Mouse (Mus musculus): ENCODE measurements around the gene Tnfrsf13b. TPM values are rescaled to one million over a fixed set of nuclear protein-coding genes. Genes with fewer than 3 reads are reported as not detected.

Gene Tnfrsf13b
- polyA plus RNA-seq, 1 experiment from 2014 or later, result 1.8 TPM

GRCm38 (mm10) chr11:61174821-61175658, 48.5 kb downstream of the Tnfrsf13b start, which contains the start of gene Usp22:
Gene Usp22, minus strand, starts transcription at chr11:61175055.
- no peaks in the 10 kb centered on the region for H3K9me3 ChIP-seq (ENCODE audit: control insufficient read depth)
- H3K27ac ChIP-seq (ENCODE audit: low read depth, low read length), result peak within 1 kb of the TSS; percentile 92
- no peaks in the 10 kb centered on the region for H3K4me1 ChIP-seq (replicated peaks; ENCODE audit: control insufficient read depth, insufficient read depth, low read length)
- peak; percentile 99 for ATAC-seq
- no peaks in the 10 kb centered on the region for H3K27me3 ChIP-seq (replicated peaks; ENCODE audit: control insufficient read depth, insufficient read depth, low read length)
- under 1% methylated on average over 69 of the region's 69 CpGs for WGBS
- peak within 1 kb of the TSS; percentile 83 for H3K9ac ChIP-seq (ENCODE audit: low read depth, low read length)
- H3K4me2 ChIP-seq (replicated peaks; ENCODE audit: low read depth), result peak within 1 kb of the TSS; percentile 94
- H3K36me3 ChIP-seq (ENCODE audit: control insufficient read depth, insufficient read depth), result no peaks in the 10 kb centered on the region
- H3K4me3 ChIP-seq (ENCODE audit: low read depth, low read length), result peak within 1 kb of the TSS; percentile 70
- peak; percentile 41; the same call in 1 of the 2 replicates for TF ChIP-seq CTCF (IDR thresholded peaks at IDR 0.05; ENCODE audit: low read depth)

DNA sequence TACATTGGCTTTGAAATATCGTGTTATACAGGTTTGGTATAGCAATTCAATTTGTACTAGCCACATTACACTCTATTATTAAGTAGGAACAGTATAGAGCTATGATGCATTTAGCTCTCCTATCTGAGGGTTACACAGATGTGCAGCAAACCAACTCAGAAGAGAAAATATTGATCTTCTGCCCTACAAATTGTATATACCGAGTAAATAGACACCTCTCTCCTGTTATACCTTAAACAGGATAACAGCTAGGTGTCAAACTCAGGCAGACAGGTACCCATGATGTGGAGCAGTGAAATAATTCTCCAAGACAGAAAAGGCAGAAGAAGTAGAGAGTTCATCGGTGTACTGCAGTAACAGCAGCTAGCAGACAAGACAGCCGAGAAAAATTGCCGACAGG, 49.2 kb downstream of the Tnfrsf13b start:
- WGBS, result 75% methylated on average over 5 of the region's 5 CpGs
- H3K4me2 ChIP-seq (replicated peaks; ENCODE audit: low read depth), result peak overlapping the region; percentile 59; the same call in 1 of the 2 replicates
- no peak overlapping the region for H3K27ac ChIP-seq (ENCODE audit: low read depth, low read length)
- H3K9ac ChIP-seq (ENCODE audit: low read depth, low read length), result no peak overlapping the region
- H3K4me1 ChIP-seq (replicated peaks; ENCODE audit: control insufficient read depth, insufficient read depth, low read length), result no peaks in the 10 kb centered on the region
- H3K9me3 ChIP-seq (ENCODE audit: control insufficient read depth), result no peaks in the 10 kb centered on the region
- TF ChIP-seq CTCF (IDR thresholded peaks at IDR 0.05; ENCODE audit: low read depth), result no peak
- no peak for ATAC-seq
- H3K36me3 ChIP-seq (ENCODE audit: control insufficient read depth, insufficient read depth), result no peaks in the 10 kb centered on the region
- no peak overlapping the region for H3K4me3 ChIP-seq (ENCODE audit: low read depth, low read length)
- H3K27me3 ChIP-seq (replicated peaks; ENCODE audit: control insufficient read depth, insufficient read depth, low read length), result no peaks in the 10 kb centered on the region

DNA sequence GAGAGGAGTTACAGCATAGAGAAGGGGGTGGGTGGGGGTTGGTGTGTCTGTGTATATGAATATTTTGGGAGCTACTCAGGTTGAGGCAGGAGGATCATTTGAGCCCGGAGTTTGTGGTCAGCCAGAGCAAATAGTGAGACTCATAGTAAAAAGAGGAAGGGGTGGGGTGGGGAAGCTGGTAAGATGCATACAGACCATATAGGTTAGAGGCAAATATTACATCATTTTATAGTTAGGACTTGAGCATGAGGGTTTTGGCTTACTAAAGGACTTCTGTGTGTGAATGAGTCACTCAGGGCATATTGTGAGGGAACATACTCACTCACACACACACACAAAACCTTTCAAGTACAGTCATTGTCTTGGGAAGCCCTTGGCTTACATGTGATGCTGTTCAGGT, 49.8 kb downstream of the Tnfrsf13b start:
- WGBS, result 82% methylated on average over 1 of the region's 1 CpGs
- no peak for TF ChIP-seq CTCF (IDR thresholded peaks at IDR 0.05; ENCODE audit: low read depth)

DNA sequence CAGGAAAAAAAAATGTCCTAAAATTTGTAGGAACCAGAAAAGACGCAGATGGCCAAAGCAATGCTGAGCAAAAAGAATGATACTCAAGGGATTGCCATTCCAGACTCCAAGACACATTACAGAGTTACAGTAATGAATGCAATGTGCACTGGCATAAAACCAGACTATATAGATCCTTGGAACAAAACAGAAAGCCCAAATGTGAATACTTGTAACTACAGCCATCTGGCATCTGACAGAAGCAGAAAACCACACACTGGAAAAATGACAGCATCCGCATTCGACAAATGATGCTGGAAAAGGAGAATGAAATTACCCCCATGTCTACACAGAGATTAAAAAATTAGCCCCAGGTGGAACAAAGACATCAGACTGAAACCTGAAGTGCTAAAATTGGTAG, 53.8 kb downstream of the Tnfrsf13b start:
- no peak for ATAC-seq
- Histone ChIP-seq H3K27ac (ENCODE audit: low read depth, low read length) (no peak overlapping the region), H3K4me3 (ENCODE audit: low read depth, low read length) (no peak overlapping the region), H3K27me3 (replicated peaks; ENCODE audit: control insufficient read depth, insufficient read depth, low read length) (no peaks in the 10 kb centered on the region), H3K4me1 (replicated peaks; ENCODE audit: control insufficient read depth, insufficient read depth, low read length) (no peaks in the 10 kb centered on the region), H3K9ac (ENCODE audit: low read depth, low read length) (no peak overlapping the region), H3K4me2 (replicated peaks; ENCODE audit: low read depth) (no peak overlapping the region), H3K9me3 (ENCODE audit: control insufficient read depth) (no peaks in the 10 kb centered on the region), H3K36me3 (ENCODE audit: control insufficient read depth, insufficient read depth) (no peaks in the 10 kb centered on the region)
- WGBS, result 90% methylated on average over 3 of the region's 3 CpGs
- no peak for TF ChIP-seq CTCF (IDR thresholded peaks at IDR 0.05; ENCODE audit: low read depth)

More for the DNA sequence above, 49.8 kb downstream of the Tnfrsf13b start:
- Histone ChIP-seq H3K36me3 (ENCODE audit: control insufficient read depth, insufficient read depth) (no peaks in the 10 kb centered on the region), H3K9me3 (ENCODE audit: control insufficient read depth) (no peaks in the 10 kb centered on the region), H3K4me2 (replicated peaks; ENCODE audit: low read depth) (no peak overlapping the region), H3K27me3 (replicated peaks; ENCODE audit: control insufficient read depth, insufficient read depth, low read length) (no peaks in the 10 kb centered on the region), H3K27ac (ENCODE audit: low read depth, low read length) (no peak overlapping the region), H3K4me1 (replicated peaks; ENCODE audit: control insufficient read depth, insufficient read depth, low read length) (no peaks in the 10 kb centered on the region), H3K9ac (ENCODE audit: low read depth, low read length) (no peak overlapping the region), H3K4me3 (ENCODE audit: low read depth, low read length) (no peak overlapping the region)
- ATAC-seq, result no peak

DNA sequence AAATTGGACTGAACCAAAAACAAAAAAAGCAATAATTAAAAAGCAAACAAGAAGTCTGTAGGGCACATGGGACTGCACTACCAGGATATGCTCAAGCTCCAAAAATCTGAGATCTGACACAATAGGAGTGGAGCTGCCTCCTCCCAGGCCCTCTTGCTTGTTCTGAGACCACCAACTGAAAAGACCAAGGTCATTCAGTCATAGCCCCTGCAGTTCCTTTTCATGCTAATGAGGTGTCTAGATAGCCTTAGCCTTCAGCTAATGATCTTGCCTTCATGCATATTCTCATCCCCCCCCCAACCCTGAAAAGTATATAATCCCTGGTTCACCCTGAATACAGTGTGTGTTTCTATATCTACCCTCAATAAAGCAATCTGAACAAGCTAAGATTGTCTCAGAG, 55.1 kb downstream of the Tnfrsf13b start:
- ATAC-seq, result no peak
- Histone ChIP-seq H3K9me3 (ENCODE audit: control insufficient read depth) (no peaks in the 10 kb centered on the region), H3K27ac (ENCODE audit: low read depth, low read length) (no peak overlapping the region), H3K9ac (ENCODE audit: low read depth, low read length) (no peak overlapping the region), H3K4me1 (replicated peaks; ENCODE audit: control insufficient read depth, insufficient read depth, low read length) (no peaks in the 10 kb centered on the region), H3K4me3 (ENCODE audit: low read depth, low read length) (no peak overlapping the region), H3K4me2 (replicated peaks; ENCODE audit: low read depth) (no peak overlapping the region), H3K27me3 (replicated peaks; ENCODE audit: control insufficient read depth, insufficient read depth, low read length) (no peaks in the 10 kb centered on the region), H3K36me3 (ENCODE audit: control insufficient read depth, insufficient read depth) (no peaks in the 10 kb centered on the region)
- TF ChIP-seq CTCF (IDR thresholded peaks at IDR 0.05; ENCODE audit: low read depth), result no peak

GRCm38 (mm10) chr11:61183820-61184219, 57.3 kb downstream of the Tnfrsf13b start:
- no peak overlapping the region for H3K4me3 ChIP-seq (ENCODE audit: low read depth, low read length)
- WGBS, result 72% methylated on average over 1 of the region's 1 CpGs
- no peak overlapping the region for H3K4me2 ChIP-seq (replicated peaks; ENCODE audit: low read depth)
- TF ChIP-seq CTCF (IDR thresholded peaks at IDR 0.05; ENCODE audit: low read depth), result no peak
- H3K4me1 ChIP-seq (replicated peaks; ENCODE audit: control insufficient read depth, insufficient read depth, low read length), result no peaks in the 10 kb centered on the region
- H3K27me3 ChIP-seq (replicated peaks; ENCODE audit: control insufficient read depth, insufficient read depth, low read length), result no peaks in the 10 kb centered on the region
- H3K27ac ChIP-seq (ENCODE audit: low read depth, low read length), result no peak overlapping the region
- H3K36me3 ChIP-seq (ENCODE audit: control insufficient read depth, insufficient read depth), result no peaks in the 10 kb centered on the region
- ATAC-seq, result no peak
- no peaks in the 10 kb centered on the region for H3K9me3 ChIP-seq (ENCODE audit: control insufficient read depth)
- no peak overlapping the region for H3K9ac ChIP-seq (ENCODE audit: low read depth, low read length)

All from intestine, postnatal 0 days (tissue).